Mouse (Mus musculus) ES-Bruce4 (cell line): ENCODE results near the gene Spire2.

Source experiments
- CTCF ChIP-seq: IDR thresholded peaks from one replicate; pipeline ENCODE4 v1.8.1; 2011; ENCODE audit warnings: low read depth, low read length
- POLR2A ChIP-seq: IDR thresholded peaks from one replicate; pipeline ENCODE4 v1.8.1; 2011; ENCODE audit warnings: low read length; ENCODE audit not compliant: insufficient read depth

DNA sequence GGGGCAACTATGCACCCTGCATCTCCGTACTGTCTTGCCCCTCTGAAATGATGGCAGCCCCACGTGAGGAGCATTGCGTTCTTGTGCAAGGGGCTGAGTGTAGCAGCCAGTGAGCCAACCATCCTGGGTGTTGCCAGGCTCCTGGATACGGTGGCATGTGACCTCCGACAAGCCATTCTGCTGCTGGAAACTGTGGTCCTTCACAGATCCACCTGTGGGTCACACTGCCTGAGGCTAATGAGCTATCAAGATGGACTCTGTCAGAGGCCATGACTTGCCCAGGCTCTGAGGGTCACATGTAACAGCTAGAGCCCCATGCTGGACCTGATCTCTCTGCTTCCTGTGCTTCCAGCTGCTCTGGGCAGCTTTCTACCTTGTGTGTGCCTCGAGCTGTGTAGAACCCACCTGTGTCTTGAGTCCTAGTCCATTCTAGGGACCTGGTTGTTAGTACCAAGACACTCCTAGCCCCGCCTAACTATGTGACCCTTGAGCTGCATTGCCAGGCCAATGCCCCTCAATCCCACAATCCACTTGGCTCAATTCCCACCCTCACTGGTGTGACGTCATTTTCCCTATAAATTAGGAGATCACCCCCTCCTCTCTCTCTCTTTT is 84.5 kb downstream of the Spire2 start:
- TF ChIP-seq CTCF (no peak), POLR2A (no peak)
